Mouse (Mus musculus) gastrocnemius, adult 8-10 months (tissue): ENCODE data around the gene Gm49776. TPM values are rescaled to one million over a fixed set of nuclear protein-coding genes. Genes with fewer than 3 reads are reported as not detected.
A peak's percentile ranks its signal among the peaks of the same experiment; 100 is the strongest.
"Not testable (repeated sequence)": the region's sequence is repeated elsewhere in the genome, so short reads cannot be mapped to it uniquely, and the experiment has no call there.

ENCODE experiments used
- DNase-seq, 2 experiments: peaks; one replicate each; pipeline ENCODE4 v3.0.0; 2022; ENCODE audit warnings: low spot score in 2 of 2
- microRNA-seq: library from miRNA; unstranded; fragments of <30 nt; microRNA quantifications from one replicate; pipeline ENCODE4 v1.2.0, GENCODE M21; 2022
- total RNA-seq, 4 experiments: library from RNA; stranded (reverse); gene quantifications; 2 replicates each; pipeline ENCODE4 v1.2.4; 2022

Gene Gm49776
- total RNA-seq, 4 experiments from 2014 or later = not detected

- no peak for DNase-seq
Measured at GRCm38 (mm10) chr16:18203430-18204091, 54.6 kb downstream of the Gm49776 start.

- DNase-seq = no peak
Measured at GRCm38 (mm10) chr16:18202061-18202460, 56.1 kb downstream of the Gm49776 start.

- no peak for DNase-seq
Measured at GRCm38 (mm10) chr16:18201620-18202019, 56.5 kb downstream of the Gm49776 start.

- DNase-seq = no peak
Measured at GRCm38 (mm10) chr16:18200062-18200461, 58.1 kb downstream of the Gm49776 start.

GRCm38 (mm10) chr16:18198365-18199098, 59.6 kb downstream of the Gm49776 start:
- DNase-seq = no peak

GRCm38 (mm10) chr16:18197881-18198280, 60.2 kb downstream of the Gm49776 start:
- no peak for DNase-seq

GRCm38 (mm10) chr16:18195561-18195960, 62.6 kb downstream of the Gm49776 start:
- not testable (repeated sequence) for DNase-seq

Small RNA genes within 50 kb of the gene (microRNA-seq; reads per million reads assigned to microRNA genes)
- gene Gm24572 (not detected), gene Mir1306 (190 reads per million, percentile 60 among the genes with 10 or more reads in this experiment)

Other genes with a start within 250 kb of the Gm49776 start
- gene Dgcr6, start 205.5 kb downstream of the Gm49776 start, total RNA-seq = 10 to 100 TPM; 48.2 to 56.8 (median 51.2) TPM
- gene Prodh, start 168.1 kb downstream of the Gm49776 start, total RNA-seq = 10 to 100 TPM in 2 of 4 experiments, 1 to 10 TPM in 2; 7.8 to 16.8 (median 9.7) TPM
- under 1 TPM in 1 of 4 experiments, not detected in 3; 0.15 TPM for gene Rtn4r, start 130.7 kb downstream of the Gm49776 start, total RNA-seq
- gene Ccdc188, start 40.4 kb downstream of the Gm49776 start, total RNA-seq = not detected
- 10 to 100 TPM; 22.8 to 29.6 (median 26.2) TPM for gene Zdhhc8, start 23.2 kb downstream of the Gm49776 start, total RNA-seq
- gene Trmt2a, start 9.6 kb downstream of the Gm49776 start, total RNA-seq = 10 to 100 TPM in 2 of 4 experiments, 1 to 10 TPM in 2; 7.9 to 11.4 (median 9.3) TPM
- 10 to 100 TPM; 15.8 to 20.5 (median 19.1) TPM for gene Ranbp1, start 9.6 kb downstream of the Gm49776 start, total RNA-seq
- 10 to 100 TPM; 10.7 to 14.7 (median 12.5) TPM for gene Dgcr8, start 30.9 kb upstream of the Gm49776 start, total RNA-seq
- gene Tango2, start 89.8 kb upstream of the Gm49776 start, total RNA-seq = 10 to 100 TPM; 29.9 to 53.4 (median 43.1) TPM
- gene Arvcf, start 89.9 kb upstream of the Gm49776 start, total RNA-seq = 10 to 100 TPM in 2 of 4 experiments, 1 to 10 TPM in 2; 7.8 to 12.7 (median 9.9) TPM
- gene Txnrd2, start 168.1 kb upstream of the Gm49776 start, total RNA-seq = 10 to 100 TPM; 17.2 to 23.5 (median 21.3) TPM
- 10 to 100 TPM; 36.7 to 39.9 (median 38.5) TPM for gene Comt, start 168.5 kb upstream of the Gm49776 start, total RNA-seq
- 1 to 10 TPM; 3.1 to 6.1 (median 3.7) TPM for gene Gnb1l, start 240.4 kb upstream of the Gm49776 start, total RNA-seq
- 1 to 10 TPM; 2.9 to 4.6 (median 3.7) TPM for gene Rtl10, start 240.6 kb upstream of the Gm49776 start, total RNA-seq